Mouse (Mus musculus) bone marrow macrophage, adult 2 months (primary cell): Measurements from ENCODE around the gene Tlr9.

Experiments
- CTCF ChIP-seq: IDR thresholded peaks from 2 replicates; pipeline ENCODE4 v1.5.1; 2012; ENCODE audit warnings: low read depth, mild to moderate bottlenecking, low read length, moderate library complexity
- POLR2A ChIP-seq: IDR thresholded peaks from 2 replicates; pipeline ENCODE4 v1.6.1; 2012; ENCODE audit warnings: mild to moderate bottlenecking, low read depth, low read length, borderline replicate concordance

DNA sequence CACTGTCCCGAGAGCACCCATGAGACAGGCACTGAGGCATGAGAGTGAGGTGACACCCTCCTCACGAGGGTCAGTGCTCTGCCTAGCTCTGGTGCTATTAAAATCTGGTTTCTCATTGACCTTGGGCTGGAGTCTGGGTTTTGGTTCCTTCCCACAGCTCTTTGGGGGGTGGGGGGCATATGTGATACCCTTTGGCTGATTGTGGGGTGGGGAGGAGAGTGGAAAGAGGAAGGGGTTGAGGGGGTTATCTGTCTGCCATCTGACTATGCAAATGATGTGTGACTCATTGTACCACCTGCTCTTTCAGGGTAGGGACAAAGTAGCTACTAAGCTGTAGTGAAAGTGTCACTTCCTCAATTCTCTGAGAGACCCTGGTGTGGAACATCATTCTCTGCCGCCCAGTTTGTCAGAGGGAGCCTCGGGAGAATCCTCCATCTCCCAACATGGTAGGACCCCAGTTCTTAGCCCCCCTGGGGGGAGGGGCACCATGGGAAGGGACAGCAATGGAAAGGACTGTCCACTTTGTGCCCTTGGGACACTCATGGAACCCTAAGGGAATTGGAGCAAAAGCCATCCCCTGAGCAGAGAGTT lies at the start of gene Tlr9:
- TF ChIP-seq CTCF = no peak
- TF ChIP-seq POLR2A = no peak
